Mouse (Mus musculus) forebrain, embryonic 10.5 days (tissue): Measurements from ENCODE around the gene Shb. TPM values are rescaled to one million over a fixed set of nuclear protein-coding genes. Genes with fewer than 3 reads are reported as not detected.
A peak's percentile ranks its signal among the peaks of the same experiment; 100 is the strongest.

Experiments used
- DNase-seq: peaks from one replicate; pipeline ENCODE4 v3.0.0-alpha.2; 2017; ENCODE audit warnings: low spot score; ENCODE audit errors: extremely low spot score
- H3K27ac ChIP-seq: fragments of 300-500 bp; sonication (generic); 2 replicates; pipeline ENCODE4 v1.5.1; 2016; ENCODE audit warnings: mild to moderate bottlenecking
- H3K27me3 ChIP-seq: fragments of 300-500 bp; sonication (generic); 2 replicates; pipeline ENCODE4 v1.6.1; 2016; ENCODE audit warnings: mild to moderate bottlenecking; ENCODE audit not compliant: poor library complexity, severe bottlenecking
- H3K36me3 ChIP-seq: fragments of 300-500 bp; sonication (generic); replicated peaks from 2 replicates; pipeline ENCODE4 v1.6.1; 2016; ENCODE audit warnings: mild to moderate bottlenecking, moderate library complexity
- H3K4me1 ChIP-seq: fragments of 300-500 bp; sonication (generic); 2 replicates; pipeline ENCODE4 v1.6.1; 2016
- H3K4me3 ChIP-seq: fragments of 300-500 bp; sonication (generic); 2 replicates; pipeline ENCODE4 v1.5.1; 2016; ENCODE audit warnings: mild to moderate bottlenecking, moderate library complexity
- H3K9me3 ChIP-seq: fragments of 300-500 bp; sonication (generic); 2 replicates; pipeline ENCODE4 v1.6.1; 2016; ENCODE audit warnings: mild to moderate bottlenecking, moderate library complexity
- WGBS: fragments of 180-500 bp; shearing (Covaris S2); methylation state at CpG from one replicate; pipeline ENCODE4 v1.1.7; 2016; 5-methylcytosine and 5-hydroxymethylcytosine counted together
- polyA plus RNA-seq: library from polyadenylated mRNA; unstranded; fragments of >200 nt; fragmentation: Nextera tagmentation; extraction: Ambion mirVana; gene quantifications from 2 replicates; pipeline ENCODE4 v1.2.1, GENCODE M21; 2016

Gene Shb
- polyA plus RNA-seq, 1 experiment from 2014 or later, result 3.0 TPM

GRCm38 (mm10) chr4:45509416-45509815 lies 22.9 kb downstream of the Shb start:
- WGBS, result 86% methylated on average over 4 of the region's 4 CpGs
- Histone ChIP-seq H3K36me3 (no peaks in the 10 kb centered on the region), H3K4me3 (no peak overlapping the region), H3K27ac (peak overlapping the region; percentile 40; the same call in 1 of the 2 replicates), H3K4me1 (peaks cover 83% of the 10 kb centered on the region), H3K27me3 (no peaks in the 10 kb centered on the region), H3K9me3 (no peaks in the 10 kb centered on the region)
- DNase-seq, result no peak

- no peak for DNase-seq
- Histone ChIP-seq H3K4me3 (no peak overlapping the region), H3K4me1 (peaks cover 83% of the 10 kb centered on the region), H3K9me3 (no peaks in the 10 kb centered on the region), H3K36me3 (no peaks in the 10 kb centered on the region; the same call in 1 of the 2 replicates), H3K27ac (peak overlapping the region; percentile 40), H3K27me3 (no peaks in the 10 kb centered on the region)
- 58% methylated on average over 6 of the region's 6 CpGs for WGBS
These were observed 23.8 kb downstream of the Shb start for GRCm38 (mm10) chr4:45508469-45508868.

GRCm38 (mm10) chr4:45507476-45507875 lies 24.8 kb downstream of the Shb start:
- Histone ChIP-seq H3K36me3 (no peaks in the 10 kb centered on the region; the same call in 1 of the 2 replicates), H3K4me3 (no peak overlapping the region), H3K27me3 (no peaks in the 10 kb centered on the region), H3K4me1 (peaks cover 76% of the 10 kb centered on the region), H3K27ac (peak overlapping the region; percentile 40), H3K9me3 (no peaks in the 10 kb centered on the region)
- no peak for DNase-seq
- 68% methylated on average over 1 of the region's 1 CpGs for WGBS

GRCm38 (mm10) chr4:45507039-45507438 lies 25.2 kb downstream of the Shb start:
- 56% methylated on average over 9 of the region's 9 CpGs for WGBS
- Histone ChIP-seq H3K4me3 (no peak overlapping the region), H3K27me3 (no peaks in the 10 kb centered on the region), H3K4me1 (peaks cover 76% of the 10 kb centered on the region), H3K36me3 (no peaks in the 10 kb centered on the region; the same call in 1 of the 2 replicates), H3K9me3 (no peaks in the 10 kb centered on the region), H3K27ac (peak overlapping the region; percentile 40)
- peak; percentile 39 for DNase-seq

- DNase-seq, result no peak
- H3K27ac ChIP-seq, result peak overlapping the region; percentile 40
- H3K36me3 ChIP-seq, result no peaks in the 10 kb centered on the region; the same call in 1 of the 2 replicates
- no peak overlapping the region for H3K4me3 ChIP-seq
- WGBS, result 61% methylated on average over 5 of the region's 5 CpGs
- no peaks in the 10 kb centered on the region for H3K9me3 ChIP-seq
- H3K4me1 ChIP-seq, result peaks cover 77% of the 10 kb centered on the region
- no peaks in the 10 kb centered on the region for H3K27me3 ChIP-seq
These were observed 25.7 kb downstream of the Shb start for GRCm38 (mm10) chr4:45506613-45507012.

GRCm38 (mm10) chr4:45505671-45506070 lies 26.6 kb downstream of the Shb start:
- H3K4me1 ChIP-seq, result peaks cover 75% of the 10 kb centered on the region
- DNase-seq, result no peak
- no peaks in the 10 kb centered on the region for H3K9me3 ChIP-seq
- H3K36me3 ChIP-seq, result no peaks in the 10 kb centered on the region; the same call in 1 of the 2 replicates
- 97% methylated on average over 2 of the region's 2 CpGs for WGBS
- H3K27ac ChIP-seq, result peak overlapping the region; percentile 62; the same call in 1 of the 2 replicates
- H3K4me3 ChIP-seq, result no peak overlapping the region
- H3K27me3 ChIP-seq, result no peaks in the 10 kb centered on the region

GRCm38 (mm10) chr4:45505191-45505590 lies 27.1 kb downstream of the Shb start:
- Histone ChIP-seq H3K4me1 (peaks cover 77% of the 10 kb centered on the region), H3K27me3 (no peaks in the 10 kb centered on the region), H3K9me3 (no peaks in the 10 kb centered on the region), H3K27ac (no peak overlapping the region), H3K4me3 (no peak overlapping the region), H3K36me3 (no peaks in the 10 kb centered on the region; the same call in 1 of the 2 replicates)
- no peak for DNase-seq
- 88% methylated on average over 6 of the region's 6 CpGs for WGBS

- WGBS, result 51% methylated on average over 3 of the region's 3 CpGs
- H3K36me3 ChIP-seq, result no peaks in the 10 kb centered on the region; the same call in 1 of the 2 replicates
- peaks cover 77% of the 10 kb centered on the region for H3K4me1 ChIP-seq
- H3K9me3 ChIP-seq, result no peaks in the 10 kb centered on the region
- no peak overlapping the region for H3K4me3 ChIP-seq
- no peak overlapping the region for H3K27ac ChIP-seq
- no peak for DNase-seq
- no peaks in the 10 kb centered on the region for H3K27me3 ChIP-seq
These were observed 28.5 kb downstream of the Shb start for GRCm38 (mm10) chr4:45503816-45504215.

GRCm38 (mm10) chr4:45503380-45503779 lies 28.9 kb downstream of the Shb start:
- WGBS, result 89% methylated on average over 6 of the region's 6 CpGs
- Histone ChIP-seq H3K9me3 (no peaks in the 10 kb centered on the region), H3K4me3 (no peak overlapping the region), H3K36me3 (no peaks in the 10 kb centered on the region; the same call in 1 of the 2 replicates), H3K4me1 (peaks cover 77% of the 10 kb centered on the region), H3K27me3 (peaks cover 1% of the 10 kb centered on the region), H3K27ac (0 out of 2 replicates have a peak overlapping the region, but pooled peaks have one; percentile 40)
- DNase-seq, result no peak

- H3K27me3 ChIP-seq, result peaks cover 14% of the 10 kb centered on the region
- H3K4me1 ChIP-seq, result peaks cover 77% of the 10 kb centered on the region
- WGBS, result 89% methylated on average over 9 of the region's 9 CpGs
These were observed 30.3 kb downstream of the Shb start for GRCm38 (mm10) chr4:45502002-45502401.

GRCm38 (mm10) chr4:45500381-45500780 lies 31.9 kb downstream of the Shb start:
- Histone ChIP-seq H3K36me3 (no peaks in the 10 kb centered on the region; the same call in 1 of the 2 replicates), H3K27ac (peak overlapping the region; percentile 58; the same call in 1 of the 2 replicates), H3K27me3 (peaks cover 24% of the 10 kb centered on the region), H3K4me3 (no peak overlapping the region), H3K9me3 (no peaks in the 10 kb centered on the region), H3K4me1 (peaks cover 74% of the 10 kb centered on the region)
- DNase-seq, result no peak
- 77% methylated on average over 8 of the region's 8 CpGs for WGBS

More at GRCm38 (mm10) chr4:45502002-45502401, 30.3 kb downstream of the Shb start:
- Histone ChIP-seq H3K4me3 (no peak overlapping the region), H3K27ac (no peak overlapping the region), H3K36me3 (no peaks in the 10 kb centered on the region; the same call in 1 of the 2 replicates), H3K9me3 (no peaks in the 10 kb centered on the region)
- no peak for DNase-seq

- H3K36me3 ChIP-seq, result no peaks in the 10 kb centered on the region; the same call in 1 of the 2 replicates
- DNase-seq, result no peak
- no peaks in the 10 kb centered on the region for H3K9me3 ChIP-seq
- peaks cover 80% of the 10 kb centered on the region for H3K4me1 ChIP-seq
- H3K27me3 ChIP-seq, result peaks cover 27% of the 10 kb centered on the region
- 38% methylated on average over 10 of the region's 10 CpGs for WGBS
- H3K27ac ChIP-seq, result peak overlapping the region; percentile 60
- no peak overlapping the region for H3K4me3 ChIP-seq
These were observed 32.7 kb downstream of the Shb start for GRCm38 (mm10) chr4:45499556-45499955.

- Histone ChIP-seq H3K27ac (peak overlapping the region; percentile 60), H3K9me3 (no peaks in the 10 kb centered on the region), H3K4me1 (peaks cover 81% of the 10 kb centered on the region), H3K4me3 (no peak overlapping the region), H3K27me3 (peaks cover 28% of the 10 kb centered on the region), H3K36me3 (no peaks in the 10 kb centered on the region; the same call in 1 of the 2 replicates)
- 25% methylated on average over 6 of the region's 6 CpGs for WGBS
- no peak for DNase-seq
These were observed 33.2 kb downstream of the Shb start for GRCm38 (mm10) chr4:45499081-45499480.
